Mouse (Mus musculus) intestine, embryonic 15.5 days (tissue): ENCODE data around the gene Spock1. TPM values are rescaled to one million over a fixed set of nuclear protein-coding genes. Genes with fewer than 3 reads are reported as not detected.
"Not testable (repeated sequence)": the region's sequence is repeated elsewhere in the genome, so short reads cannot be mapped to it uniquely, and the experiment has no call there.

Source experiments
- ATAC-seq: fragments of 200-750 bp; cut with Nextera tagmentation; 2 replicates; pipeline ENCODE4 v1.8.0; 2017; ENCODE audit warnings: moderate TSS enrichment, moderate library complexity
- H3K27ac ChIP-seq: fragments of 300-500 bp; sonication (generic); 2 replicates; pipeline ENCODE4 v1.5.1; 2015; ENCODE audit warnings: mild to moderate bottlenecking, inconsistent platforms
- H3K27me3 ChIP-seq: fragments of 300-500 bp; sonication (generic); replicated peaks from 2 replicates; pipeline ENCODE4 v1.6.1; 2015; ENCODE audit warnings: inconsistent platforms
- H3K36me3 ChIP-seq: fragments of 300-500 bp; sonication (generic); 2 replicates; pipeline ENCODE4 v1.6.1; 2015; ENCODE audit warnings: inconsistent platforms
- H3K4me1 ChIP-seq: fragments of 300-500 bp; sonication (generic); replicated peaks from 2 replicates; pipeline ENCODE4 v1.6.1; 2015; ENCODE audit warnings: inconsistent platforms
- H3K4me2 ChIP-seq: fragments of 300-500 bp; sonication (generic); replicated peaks from 2 replicates; pipeline ENCODE4 v1.6.1; 2015; ENCODE audit warnings: mild to moderate bottlenecking, inconsistent platforms
- H3K4me3 ChIP-seq: fragments of 300-500 bp; sonication (generic); replicated peaks from 2 replicates; pipeline ENCODE4 v1.5.1; 2015; ENCODE audit warnings: inconsistent platforms
- H3K9ac ChIP-seq: fragments of 300-500 bp; sonication (generic); 2 replicates; pipeline ENCODE4 v1.6.1; 2015; ENCODE audit warnings: inconsistent platforms
- H3K9me3 ChIP-seq: fragments of 300-500 bp; sonication (generic); 2 replicates; pipeline ENCODE4 v1.6.1; 2016; ENCODE audit warnings: inconsistent platforms
- WGBS: fragments of 180-500 bp; shearing (Covaris S2); methylation state at CpG from one replicate; pipeline ENCODE4 v1.1.7; 2015; 5-methylcytosine and 5-hydroxymethylcytosine counted together
- polyA plus RNA-seq: library from polyadenylated mRNA; unstranded; fragments of >200 nt; fragmentation: Nextera tagmentation; extraction: Ambion mirVana; gene quantifications from 2 replicates; pipeline ENCODE4 v1.2.1, GENCODE M21; 2015

Gene Spock1
- polyA plus RNA-seq, 1 experiment from 2014 or later: 3.5 TPM

GRCm38 (mm10) chr13:57595032-57595760 lies 312.9 kb downstream of the Spock1 start:
- no peak overlapping the region for H3K4me2 ChIP-seq
- H3K27me3 ChIP-seq: no peaks in the 10 kb centered on the region
- H3K9ac ChIP-seq: no peak overlapping the region
- H3K9me3 ChIP-seq: no peaks in the 10 kb centered on the region
- WGBS: 53% methylated on average over 15 of the region's 15 CpGs
- H3K36me3 ChIP-seq: no peaks in the 10 kb centered on the region
- ATAC-seq: no peak
- H3K4me1 ChIP-seq: no peaks in the 10 kb centered on the region
- no peak overlapping the region for H3K4me3 ChIP-seq
- H3K27ac ChIP-seq: no peak overlapping the region

GRCm38 (mm10) chr13:57589338-57589914 lies 318.7 kb downstream of the Spock1 start:
- not testable (repeated sequence) for H3K4me3 ChIP-seq, H3K27me3 ChIP-seq, ATAC-seq, H3K9ac ChIP-seq, H3K4me2 ChIP-seq, H3K9me3 ChIP-seq, H3K36me3 ChIP-seq, H3K27ac ChIP-seq, H3K4me1 ChIP-seq
- WGBS: 90% methylated on average over 4 of the region's 4 CpGs

GRCm38 (mm10) chr13:57588558-57589273 lies 319.4 kb downstream of the Spock1 start:
- H3K4me3 ChIP-seq: no peak overlapping the region
- H3K27me3 ChIP-seq: no peaks in the 10 kb centered on the region
- no peak for ATAC-seq
- no peaks in the 10 kb centered on the region for H3K4me1 ChIP-seq
- 54% methylated on average over 10 of the region's 10 CpGs for WGBS
- H3K9ac ChIP-seq: no peak overlapping the region
- H3K36me3 ChIP-seq: no peaks in the 10 kb centered on the region
- H3K27ac ChIP-seq: no peak overlapping the region
- H3K9me3 ChIP-seq: no peaks in the 10 kb centered on the region
- no peak overlapping the region for H3K4me2 ChIP-seq

GRCm38 (mm10) chr13:57585131-57585530 lies 323.0 kb downstream of the Spock1 start:
- H3K9ac ChIP-seq: no peak overlapping the region
- H3K9me3 ChIP-seq: no peaks in the 10 kb centered on the region
- no peaks in the 10 kb centered on the region for H3K36me3 ChIP-seq
- H3K4me1 ChIP-seq: no peaks in the 10 kb centered on the region
- WGBS: 45% methylated on average over 3 of the region's 3 CpGs
- ATAC-seq: no peak
- no peak overlapping the region for H3K4me3 ChIP-seq
- no peaks in the 10 kb centered on the region for H3K27me3 ChIP-seq
- no peak overlapping the region for H3K4me2 ChIP-seq
- no peak overlapping the region for H3K27ac ChIP-seq

GRCm38 (mm10) chr13:57582314-57582976 lies 325.7 kb downstream of the Spock1 start:
- Histone ChIP-seq H3K4me2 (no peak overlapping the region), H3K4me3 (no peak overlapping the region), H3K36me3 (no peaks in the 10 kb centered on the region), H3K9ac (no peak overlapping the region), H3K27ac (no peak overlapping the region), H3K4me1 (no peaks in the 10 kb centered on the region), H3K9me3 (no peaks in the 10 kb centered on the region), H3K27me3 (no peaks in the 10 kb centered on the region)
- 85% methylated on average over 12 of the region's 12 CpGs for WGBS
- no peak for ATAC-seq

- 87% methylated on average over 5 of the region's 5 CpGs for WGBS
- ATAC-seq: no peak
Observed at GRCm38 (mm10) chr13:57577541-57578244, 330.4 kb downstream of the Spock1 start.

GRCm38 (mm10) chr13:57573501-57573900 lies 334.6 kb downstream of the Spock1 start:
- no peak overlapping the region for H3K27ac ChIP-seq
- no peak overlapping the region for H3K9ac ChIP-seq
- H3K27me3 ChIP-seq: no peaks in the 10 kb centered on the region
- no peak overlapping the region for H3K4me3 ChIP-seq
- ATAC-seq: no peak
- 74% methylated on average over 4 of the region's 4 CpGs for WGBS
- H3K36me3 ChIP-seq: no peaks in the 10 kb centered on the region
- no peak overlapping the region for H3K4me2 ChIP-seq
- H3K4me1 ChIP-seq: no peaks in the 10 kb centered on the region
- no peaks in the 10 kb centered on the region for H3K9me3 ChIP-seq

More at GRCm38 (mm10) chr13:57577541-57578244, 330.4 kb downstream of the Spock1 start:
- Histone ChIP-seq H3K9ac (no peak overlapping the region), H3K27ac (no peak overlapping the region), H3K4me2 (no peak overlapping the region), H3K4me1 (no peaks in the 10 kb centered on the region), H3K36me3 (no peaks in the 10 kb centered on the region), H3K9me3 (no peaks in the 10 kb centered on the region), H3K27me3 (no peaks in the 10 kb centered on the region), H3K4me3 (no peak overlapping the region)

GRCm38 (mm10) chr13:57568404-57568803 lies 339.7 kb downstream of the Spock1 start:
- H3K36me3 ChIP-seq: no peaks in the 10 kb centered on the region
- H3K9me3 ChIP-seq: no peaks in the 10 kb centered on the region
- 89% methylated on average over 8 of the region's 8 CpGs for WGBS
- H3K4me2 ChIP-seq: no peak overlapping the region
- no peak overlapping the region for H3K4me3 ChIP-seq
- no peak overlapping the region for H3K9ac ChIP-seq
- H3K27ac ChIP-seq: no peak overlapping the region
- no peaks in the 10 kb centered on the region for H3K4me1 ChIP-seq
- no peak for ATAC-seq
- no peaks in the 10 kb centered on the region for H3K27me3 ChIP-seq

- Histone ChIP-seq H3K36me3 (no peaks in the 10 kb centered on the region), H3K9ac (no peak overlapping the region), H3K4me2 (no peak overlapping the region), H3K27me3 (no peaks in the 10 kb centered on the region), H3K4me1 (no peaks in the 10 kb centered on the region), H3K4me3 (no peak overlapping the region), H3K27ac (no peak overlapping the region), H3K9me3 (no peaks in the 10 kb centered on the region)
- no peak for ATAC-seq
- WGBS: 45% methylated on average over 4 of the region's 4 CpGs
Observed at GRCm38 (mm10) chr13:57555186-57555585, 352.9 kb downstream of the Spock1 start.

- Histone ChIP-seq H3K9me3 (no peaks in the 10 kb centered on the region), H3K4me1 (no peaks in the 10 kb centered on the region), H3K4me2 (no peak overlapping the region), H3K27me3 (no peaks in the 10 kb centered on the region; the same call in 1 of the 2 replicates), H3K9ac (no peak overlapping the region), H3K4me3 (no peak overlapping the region), H3K27ac (no peak overlapping the region), H3K36me3 (no peaks in the 10 kb centered on the region)
- no peak for ATAC-seq
- 31% methylated on average over 5 of the region's 5 CpGs for WGBS
Observed at GRCm38 (mm10) chr13:57549743-57550142, 358.4 kb downstream of the Spock1 start.

GRCm38 (mm10) chr13:57536988-57537547 lies 371.1 kb downstream of the Spock1 start:
- no peak for ATAC-seq
- H3K4me2 ChIP-seq: no peak overlapping the region
- no peaks in the 10 kb centered on the region for H3K36me3 ChIP-seq
- 74% methylated on average over 8 of the region's 8 CpGs for WGBS
- H3K4me1 ChIP-seq: no peaks in the 10 kb centered on the region
- no peaks in the 10 kb centered on the region for H3K27me3 ChIP-seq
- no peak overlapping the region for H3K4me3 ChIP-seq
- H3K9me3 ChIP-seq: no peaks in the 10 kb centered on the region
- H3K9ac ChIP-seq: no peak overlapping the region
- no peak overlapping the region for H3K27ac ChIP-seq
